Mouse (Mus musculus) testis, adult 2 months (tissue): Measurements from ENCODE around the gene Rbbp6. TPM values are rescaled to one million over a fixed set of nuclear protein-coding genes. Genes with fewer than 3 reads are reported as not detected.

ENCODE experiments used
- H3K27ac ChIP-seq: fragments of 200-500 bp; 2 replicates; pipeline ENCODE4 v1.5.1; 2012; ENCODE audit warnings: low read depth, low read length; ENCODE audit not compliant: control insufficient read depth, insufficient read depth
- H3K27me3 ChIP-seq: fragments of 200-500 bp; 2 replicates; pipeline ENCODE4 v1.6.1; 2012; ENCODE audit warnings: mild to moderate bottlenecking, low read length, moderate library complexity; ENCODE audit not compliant: control insufficient read depth, insufficient read depth
- H3K36me3 ChIP-seq: fragments of 200-500 bp; 2 replicates; pipeline ENCODE4 v1.6.1; 2012; ENCODE audit warnings: mild to moderate bottlenecking, low read length; ENCODE audit not compliant: control insufficient read depth, insufficient read depth
- H3K4me1 ChIP-seq: fragments of 200-500 bp; 2 replicates; pipeline ENCODE4 v1.6.1; 2012; ENCODE audit warnings: low read length; ENCODE audit not compliant: control insufficient read depth, insufficient read depth
- H3K4me3 ChIP-seq: fragments of 200-500 bp; 2 replicates; pipeline ENCODE4 v1.5.1; 2012; ENCODE audit warnings: low read depth, mild to moderate bottlenecking, low read length, moderate library complexity, mixed read lengths; ENCODE audit not compliant: control insufficient read depth
- CTCF ChIP-seq: fragments of 200-500 bp; IDR thresholded peaks from 2 replicates; pipeline ENCODE4 v1.5.1; 2012; ENCODE audit warnings: low read depth, mild to moderate bottlenecking, inconsistent platforms, low read length, moderate library complexity; ENCODE audit not compliant: control insufficient read depth, insufficient read depth, insufficient replicate concordance
- POLR2A ChIP-seq: fragments of 200-500 bp; IDR thresholded peaks from 2 replicates; pipeline ENCODE4 v1.6.1; 2012; ENCODE audit warnings: low read depth, mild to moderate bottlenecking, inconsistent platforms, low read length, moderate library complexity; ENCODE audit not compliant: control insufficient read depth
- polyA plus RNA-seq: library from polyadenylated mRNA; depleted of rRNA; stranded (reverse); fragments of >200 nt; gene quantifications from 2 replicates; pipeline ENCODE4 v1.2.3, GENCODE M21; 2012; rRNA removed

Gene Rbbp6
- 28.3 and 34.3 TPM in 2 replicates for polyA plus RNA-seq

- Histone ChIP-seq H3K4me1 (no peaks in the 10 kb centered on the region), H3K36me3 (no peaks in the 10 kb centered on the region), H3K27ac (no peak within 1 kb of the TSS), H3K4me3 (no peak within 1 kb of the TSS), H3K27me3 (no peaks in the 10 kb centered on the region)
- TF ChIP-seq CTCF (no peak), POLR2A (no peak)
Observed at GRCm38 (mm10) chr7:122965386-122965785, at the start of gene Rbbp6. TSS of gene Rbbp6 (plus strand) at chr7:122965686.

- peaks cover 1% of the 10 kb centered on the region for H3K4me1 ChIP-seq
- H3K27me3 ChIP-seq, result no peaks in the 10 kb centered on the region
- no peak overlapping the region for H3K4me3 ChIP-seq
- H3K27ac ChIP-seq, result no peak overlapping the region
- TF ChIP-seq POLR2A (no peak), CTCF (no peak)
- H3K36me3 ChIP-seq, result no peaks in the 10 kb centered on the region
Observed at GRCm38 (mm10) chr7:122919728-122920582, 45.5 kb upstream of the Rbbp6 start.

GRCm38 (mm10) chr7:122921537-122921936 is 43.9 kb upstream of the Rbbp6 start:
- Histone ChIP-seq H3K36me3 (no peaks in the 10 kb centered on the region), H3K4me3 (no peak overlapping the region), H3K27me3 (no peaks in the 10 kb centered on the region), H3K27ac (no peak overlapping the region), H3K4me1 (peaks cover 3% of the 10 kb centered on the region)
- TF ChIP-seq POLR2A (no peak), CTCF (peak; percentile 34; the same call in 1 of the 2 replicates)

GRCm38 (mm10) chr7:122924256-122924655 is 41.2 kb upstream of the Rbbp6 start:
- Histone ChIP-seq H3K27ac (no peak overlapping the region), H3K27me3 (no peaks in the 10 kb centered on the region), H3K4me1 (peaks cover 3% of the 10 kb centered on the region), H3K4me3 (no peak overlapping the region), H3K36me3 (no peaks in the 10 kb centered on the region)
- TF ChIP-seq CTCF, result no peak
- no peak for TF ChIP-seq POLR2A

- TF ChIP-seq CTCF (no peak), POLR2A (no peak)
- no peaks in the 10 kb centered on the region for H3K36me3 ChIP-seq
- H3K4me1 ChIP-seq, result no peaks in the 10 kb centered on the region
- no peak overlapping the region for H3K27ac ChIP-seq
- no peak overlapping the region for H3K4me3 ChIP-seq
- no peaks in the 10 kb centered on the region for H3K27me3 ChIP-seq
Observed at GRCm38 (mm10) chr7:122930494-122930893, 35.0 kb upstream of the Rbbp6 start.

- Histone ChIP-seq H3K36me3 (no peaks in the 10 kb centered on the region), H3K27me3 (no peaks in the 10 kb centered on the region), H3K4me1 (no peaks in the 10 kb centered on the region), H3K4me3 (no peak overlapping the region), H3K27ac (no peak overlapping the region)
- TF ChIP-seq POLR2A (no peak), CTCF (no peak)
Observed at GRCm38 (mm10) chr7:122932171-122932570, 33.3 kb upstream of the Rbbp6 start.

- Histone ChIP-seq H3K4me1 (no peaks in the 10 kb centered on the region), H3K27ac (no peak overlapping the region), H3K27me3 (no peaks in the 10 kb centered on the region), H3K4me3 (no peak overlapping the region), H3K36me3 (no peaks in the 10 kb centered on the region)
- no peak for TF ChIP-seq POLR2A
- TF ChIP-seq CTCF, result no peak
Observed at GRCm38 (mm10) chr7:122936626-122937025, 28.9 kb upstream of the Rbbp6 start.
